Mouse (Mus musculus) hematopoietic stem cell, adult 5-6 weeks (primary cell): ENCODE measurements around the gene Hist1h2bc. TPM values are rescaled to one million over a fixed set of nuclear protein-coding genes. Genes with fewer than 3 reads are reported as not detected.
"Not testable (repeated sequence)": the region's sequence is repeated elsewhere in the genome, so short reads cannot be mapped to it uniquely, and the experiment has no call there.

Experiments used
- ATAC-seq, 2 experiments: fragments of 125-278 bp in 1 of 2; replicated peaks in 1 of 2; 2 replicates each; pipeline ENCODE4 v1.8.0; 2016 to 2017; ENCODE audit warnings: inconsistent platforms in 2 of 2, mild to moderate bottlenecking in 2 of 2, moderate number of reproducible peaks in 2 of 2, low read depth in 1 of 2, moderate TSS enrichment in 1 of 2; ENCODE audit not compliant: low FRiP score in 2 of 2, poor library complexity in 2 of 2, severe bottlenecking in 2 of 2, insufficient read depth in 1 of 2, low TSS enrichment in 1 of 2
- total RNA-seq: library from RNA; stranded (forward); fragments of 172-1452, 232-1000 nt; gene quantifications from 2 replicates; pipeline ENCODE4 v1.2.3, GENCODE M21; 2017

Gene Hist1h2bc
- total RNA-seq, result 109 and 180 TPM in 2 replicates

DNA sequence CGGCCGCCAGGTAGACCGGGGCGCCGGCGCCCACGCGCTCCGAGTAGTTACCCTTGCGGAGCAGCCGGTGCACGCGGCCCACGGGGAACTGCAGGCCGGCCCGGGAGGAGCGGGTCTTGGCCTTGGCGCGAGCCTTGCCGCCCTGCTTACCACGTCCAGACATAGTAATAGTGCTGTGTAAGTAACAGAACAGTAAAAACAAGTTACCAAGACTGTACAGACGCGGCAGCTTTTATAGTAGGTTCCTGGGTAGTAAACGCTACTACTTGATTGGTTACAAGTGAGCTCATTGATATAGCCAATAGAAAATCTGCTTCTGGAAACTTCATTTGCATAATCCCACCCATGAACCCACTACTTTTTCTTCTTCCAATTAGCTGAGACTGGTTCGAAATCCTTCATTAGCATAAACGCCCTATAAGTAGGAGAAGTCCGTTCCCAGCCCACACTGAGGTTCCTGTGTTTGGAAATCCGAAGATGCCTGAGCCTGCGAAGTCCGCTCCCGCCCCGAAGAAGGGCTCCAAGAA is at the start of gene Hist1h2bc, which contains the start of gene Hist1h2ac:
Hist1h2bc (plus strand) TSS at position 445 of the 527 bp plus-strand sequence.
Hist1h2ac (minus strand) TSS at position 194 of the 527 bp plus-strand sequence.
- ATAC-seq, result peak; percentile 91 to 95

DNA sequence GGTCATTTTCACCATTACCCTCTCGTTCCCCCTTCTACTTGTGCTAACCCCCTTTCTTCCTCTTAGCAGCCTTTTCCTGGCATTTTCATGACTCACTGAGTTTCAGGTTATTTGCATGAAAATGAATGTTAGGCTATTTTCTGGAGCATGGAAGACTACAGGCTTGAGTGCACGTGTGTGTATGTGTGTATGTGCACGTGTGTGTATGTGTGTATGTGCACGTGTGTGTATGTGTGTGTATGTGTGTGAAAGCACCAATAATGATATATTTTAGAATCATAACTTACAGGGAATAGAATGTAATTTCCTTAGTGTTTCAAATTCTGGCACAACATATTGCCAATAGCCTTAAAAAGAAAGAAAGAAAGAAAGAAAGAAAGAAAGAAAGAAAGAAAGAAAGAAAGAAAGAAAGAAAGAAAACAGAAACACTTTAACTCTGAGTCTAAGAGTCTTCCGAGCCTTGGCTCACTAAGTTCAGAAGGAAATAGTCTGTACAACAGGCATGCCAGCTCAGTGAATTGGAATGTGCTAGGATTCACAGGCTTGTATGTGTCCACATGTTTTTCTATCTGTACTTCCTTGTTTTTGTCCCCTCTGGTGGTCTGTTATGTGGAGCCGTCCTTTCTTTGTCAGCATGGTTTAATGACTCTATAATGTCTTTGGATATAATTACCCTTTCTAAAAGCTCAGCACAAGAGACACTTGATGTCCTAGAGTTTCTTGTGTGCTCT is 24.2 kb upstream of the Hist1h2bc start:
- ATAC-seq, result no peak

DNA sequence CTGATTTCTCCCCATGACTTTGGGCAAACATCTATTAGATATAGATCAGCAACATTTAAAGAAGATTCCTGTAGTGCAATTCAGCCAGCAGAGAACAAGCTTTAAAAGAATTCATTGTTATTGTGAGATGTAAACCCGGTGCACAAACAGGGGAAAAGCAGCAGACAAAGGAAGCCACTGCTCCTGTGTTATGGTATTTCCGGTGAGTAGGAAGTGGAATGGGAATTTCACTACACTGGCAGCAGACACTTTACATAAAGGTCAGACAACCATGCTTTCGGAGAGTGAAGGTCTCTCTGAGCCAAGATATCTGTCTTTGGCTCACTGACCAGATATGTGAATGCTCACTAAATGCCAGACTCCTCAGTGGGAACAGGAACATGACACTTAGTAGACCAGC is 21.5 kb upstream of the Hist1h2bc start:
- no peak for ATAC-seq

- ATAC-seq, result no peak
Observed at GRCm38 (mm10) chr13:23681990-23682582, 1.9 kb upstream of the Hist1h2bc start.

DNA sequence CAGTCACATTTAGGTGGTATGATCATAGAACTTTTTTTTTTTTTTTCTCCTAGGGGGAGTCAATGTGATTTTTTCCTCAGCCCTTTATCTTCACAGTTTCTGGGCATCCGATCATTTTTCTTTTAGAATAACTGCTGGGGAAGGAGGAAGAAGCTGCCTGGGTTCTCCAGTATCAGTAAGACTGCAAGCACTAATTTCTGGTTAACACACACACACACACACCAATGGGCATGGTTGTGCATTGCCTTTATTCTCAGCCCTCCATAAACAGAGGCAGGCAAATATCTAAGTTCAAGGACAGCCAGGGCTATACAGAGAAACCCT is 1.4 kb upstream of the Hist1h2bc start:
- no peak for ATAC-seq

GRCm38 (mm10) chr13:23682947-23683754 is 848 bp upstream of the Hist1h2bc start:
- ATAC-seq, result not testable (repeated sequence)

GRCm38 (mm10) chr13:23684295-23684945 is 421 bp downstream of the Hist1h2bc start:
- peak; percentile 34 to 47; a peak in 3 of 4 replicates for ATAC-seq

GRCm38 (mm10) chr13:23685121-23685861 is 1.3 kb downstream of the Hist1h2bc start:
- ATAC-seq, result 0 out of 4 replicates have a peak, but pooled peaks of 1 of the 2 experiments have one; percentile 3

GRCm38 (mm10) chr13:23685966-23686365 is 2.0 kb downstream of the Hist1h2bc start:
- ATAC-seq, result no peak

GRCm38 (mm10) chr13:23687181-23687580 is 3.2 kb downstream of the Hist1h2bc start:
- ATAC-seq, result no peak

DNA sequence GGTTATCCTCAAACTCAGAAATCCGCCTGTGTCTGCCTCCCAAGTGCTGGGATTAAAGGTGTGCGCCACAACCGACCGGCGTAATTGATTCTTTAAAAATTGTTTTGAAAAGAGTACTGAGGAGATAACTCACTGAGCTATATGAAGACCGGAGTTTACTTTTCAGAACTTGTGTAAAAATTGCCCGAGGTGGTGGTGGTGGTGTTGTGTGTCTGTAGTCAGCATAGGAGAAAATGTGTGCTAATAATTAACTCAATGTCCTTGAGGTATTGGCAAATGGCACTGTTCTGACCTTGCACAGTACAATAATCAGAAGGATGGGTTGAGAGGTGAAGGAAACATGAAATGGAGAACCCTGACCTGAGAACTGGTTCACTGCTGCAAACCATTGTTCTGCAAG is 3.9 kb downstream of the Hist1h2bc start:
- ATAC-seq, result no peak

- ATAC-seq, result no peak
Observed at GRCm38 (mm10) chr13:23688956-23689355, 5.0 kb downstream of the Hist1h2bc start.

DNA sequence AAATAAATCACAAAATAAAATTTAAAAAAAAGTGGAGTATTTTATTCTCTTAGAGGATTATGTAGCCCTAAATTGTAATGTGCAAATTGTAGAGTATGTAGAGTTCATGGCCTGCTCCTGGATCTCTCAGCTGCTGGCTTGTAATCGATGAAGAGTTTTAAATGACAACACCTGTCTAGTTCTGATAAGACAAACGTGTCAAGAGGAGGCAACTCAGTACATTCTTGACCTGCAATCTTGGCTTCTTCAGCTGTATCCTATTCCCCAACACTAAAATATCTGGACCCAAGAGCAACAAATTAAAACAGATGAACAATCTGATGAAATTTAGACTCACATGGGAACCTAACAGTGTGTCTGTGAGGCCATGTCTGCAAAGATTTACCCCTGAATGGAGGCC is 5.5 kb downstream of the Hist1h2bc start:
- no peak for ATAC-seq

GRCm38 (mm10) chr13:23693856-23694440 is 9.9 kb downstream of the Hist1h2bc start:
- no peak for ATAC-seq

DNA sequence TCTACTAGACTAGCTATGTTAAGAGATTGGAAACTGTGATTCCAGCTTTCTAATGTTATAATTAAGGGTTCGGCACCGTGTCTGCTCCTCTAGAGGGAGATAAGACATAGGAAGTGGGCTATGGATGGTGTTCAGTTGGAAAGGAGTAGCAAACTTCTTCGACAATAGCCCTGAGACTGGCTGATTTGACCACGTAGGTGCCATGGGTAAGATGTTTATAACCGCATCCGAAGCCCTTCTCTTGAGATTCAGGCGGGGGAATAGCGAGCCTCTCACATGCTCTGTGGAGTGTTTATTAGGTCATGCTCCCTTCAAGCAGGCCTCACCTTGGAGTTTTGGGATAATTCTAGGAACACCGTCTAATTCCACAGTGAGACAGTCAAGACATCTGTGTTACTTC is 11.0 kb downstream of the Hist1h2bc start:
- ATAC-seq, result no peak

- no peak for ATAC-seq
Observed at GRCm38 (mm10) chr13:23695514-23695913, 11.5 kb downstream of the Hist1h2bc start, which contains the start of gene Hist1h1t. Gene Hist1h1t (plus strand): TSS chr13:23695814.
